Mouse (Mus musculus): ENCODE measurements around the gene Zp2.

- no peak for TF ChIP-seq CTCF (IDR thresholded peaks at IDR 0.05)
- no peak for TF ChIP-seq EP300 (IDR thresholded peaks at IDR 0.05)
Observed at GRCm38 (mm10) chr7:120192207-120192606, 47.1 kb upstream of the Zp2 start.
